Mouse (Mus musculus) MEL (cell line): ENCODE results near the gene Dgka. TPM values are rescaled to one million over a fixed set of nuclear protein-coding genes. Genes with fewer than 3 reads are reported as not detected.

Experiments
- DNase-seq: peaks from one replicate; pipeline ENCODE4 v3.0.0; 2011; ENCODE audit warnings: low read depth, low spot score
- H3K27ac ChIP-seq: 2 replicates; pipeline ENCODE4 v1.5.1; 2012; ENCODE audit warnings: low read depth, mild to moderate bottlenecking, control low read depth, low read length, moderate library complexity; ENCODE audit not compliant: control insufficient read depth
- H3K27me3 ChIP-seq, 2 experiments: fragments of 150-350 bp in 1 of 2; sonication (generic) in 1 of 2; 2 replicates each; pipeline ENCODE4 v1.6.1; 2012; ENCODE audit warnings: low read length in 2 of 2, mild to moderate bottlenecking in 2 of 2, improper control_type of control experiment in 1 of 2, moderate library complexity in 1 of 2; ENCODE audit not compliant: insufficient read depth in 2 of 2, control insufficient read depth in 1 of 2
- H3K36me3 ChIP-seq, 2 experiments: 2 replicates each; pipeline ENCODE4 v1.6.1; 2012 to 2014; ENCODE audit warnings: low read length in 2 of 2, improper control_type of control experiment in 1 of 2, inconsistent platforms in 1 of 2, mild to moderate bottlenecking in 1 of 2; ENCODE audit not compliant: insufficient read depth in 2 of 2, control insufficient read depth in 1 of 2
- H3K4me1 ChIP-seq, 2 experiments: fragments of 150-350 bp in 1 of 2; sonication (generic) in 1 of 2; 2 replicates each; pipeline ENCODE4 v1.6.1; 2012; ENCODE audit warnings: low read length in 2 of 2, improper control_type of control experiment in 1 of 2, mild to moderate bottlenecking in 1 of 2; ENCODE audit not compliant: insufficient read depth in 2 of 2, control insufficient read depth in 1 of 2
- H3K4me3 ChIP-seq, 2 experiments: fragments of 150-350 bp in 1 of 2; sonication (generic) in 1 of 2; 2 replicates each; pipeline ENCODE4 v1.5.1; 2012; ENCODE audit warnings: low read depth in 2 of 2, low read length in 2 of 2, mild to moderate bottlenecking in 2 of 2, moderate library complexity in 2 of 2, control low read depth in 1 of 2, improper control_type of control experiment in 1 of 2; ENCODE audit not compliant: control insufficient read depth in 1 of 2, insufficient read depth in 1 of 2
- H3K79me2 ChIP-seq: 2 replicates; pipeline ENCODE4 v1.6.1; 2012; ENCODE audit warnings: mild to moderate bottlenecking, low read length, moderate library complexity; ENCODE audit not compliant: control insufficient read depth, poor library complexity, insufficient read depth
- H3K9ac ChIP-seq: 2 replicates; pipeline ENCODE4 v1.6.1; 2012; ENCODE audit warnings: low read depth, mild to moderate bottlenecking, control low read depth, low read length, moderate library complexity; ENCODE audit not compliant: control insufficient read depth, poor library complexity, severe bottlenecking
- H3K9me3 ChIP-seq: fragments of 150-350 bp; sonication (generic); replicated peaks from 2 replicates; pipeline ENCODE4 v1.6.1; 2012; ENCODE audit warnings: mild to moderate bottlenecking, low read length, improper control_type of control experiment, moderate library complexity; ENCODE audit not compliant: insufficient read depth
- CHD2 ChIP-seq: IDR thresholded peaks from 2 replicates; pipeline ENCODE4 v1.6.1; 2011; ENCODE audit warnings: low read length, improper control_type of control experiment
- E2F4 ChIP-seq: IDR thresholded peaks from 2 replicates; pipeline ENCODE4 v1.6.1; 2011; ENCODE audit warnings: low read depth, low read length, improper control_type of control experiment, borderline replicate concordance
- ETS1 ChIP-seq: IDR thresholded peaks from 2 replicates; pipeline ENCODE4 v1.6.1; 2012; ENCODE audit warnings: low read depth, mild to moderate bottlenecking, inconsistent platforms, low read length, improper control_type of control experiment, moderate library complexity
- GATA1 ChIP-seq: IDR thresholded peaks from 2 replicates; pipeline ENCODE4 v1.6.1; 2011; ENCODE audit warnings: low read depth, low read length, improper control_type of control experiment
- HCFC1 ChIP-seq: IDR thresholded peaks from 2 replicates; pipeline ENCODE4 v1.6.1; 2012; ENCODE audit warnings: low read depth, mild to moderate bottlenecking, inconsistent platforms, low read length, improper control_type of control experiment, moderate library complexity
- JUND ChIP-seq: IDR thresholded peaks from 2 replicates; pipeline ENCODE4 v1.6.1; 2011; ENCODE audit warnings: low read depth, mild to moderate bottlenecking, improper control_type of control experiment, low read length
- MAX ChIP-seq: IDR thresholded peaks from 2 replicates; pipeline ENCODE4 v1.6.1; 2011; ENCODE audit warnings: low read length, improper control_type of control experiment
- MAZ ChIP-seq: IDR thresholded peaks from 2 replicates; pipeline ENCODE4 v1.6.1; 2012; ENCODE audit warnings: low read depth, mild to moderate bottlenecking, inconsistent platforms, low read length, improper control_type of control experiment
- MXI1 ChIP-seq: IDR thresholded peaks from 2 replicates; pipeline ENCODE4 v1.6.1; 2011; ENCODE audit warnings: mild to moderate bottlenecking, low read depth, low read length, improper control_type of control experiment
- MYC ChIP-seq: IDR thresholded peaks from 2 replicates; pipeline ENCODE4 v1.6.1; 2011; ENCODE audit warnings: low read depth, mild to moderate bottlenecking, low read length, improper control_type of control experiment, moderate library complexity
- NELFE ChIP-seq: IDR thresholded peaks from 2 replicates; pipeline ENCODE4 v1.6.1; 2011; ENCODE audit warnings: low read depth, low read length, improper control_type of control experiment
- NRF1 ChIP-seq: IDR thresholded peaks from 2 replicates; pipeline ENCODE4 v1.6.1; 2014; ENCODE audit warnings: low read depth, mild to moderate bottlenecking, inconsistent platforms, low read length, improper control_type of control experiment, moderate library complexity; ENCODE audit not compliant: poor library complexity, insufficient read depth, severe bottlenecking
- POLR2A ChIP-seq, 2 experiments: IDR thresholded peaks; 2 replicates each; pipeline ENCODE4 v1.6.1; 2011 to 2012; ENCODE audit warnings: low read length in 2 of 2, mild to moderate bottlenecking in 2 of 2, control low read depth in 1 of 2, improper control_type of control experiment in 1 of 2, low read depth in 1 of 2, moderate library complexity in 1 of 2; ENCODE audit not compliant: control insufficient read depth in 1 of 2, insufficient read depth in 1 of 2, poor library complexity in 1 of 2
- POLR2AphosphoS2 ChIP-seq: IDR thresholded peaks from 2 replicates; pipeline ENCODE4 v1.6.1; 2011; ENCODE audit warnings: low read length, improper control_type of control experiment
- RAD21 ChIP-seq: IDR thresholded peaks from 2 replicates; pipeline ENCODE4 v1.6.1; 2011; ENCODE audit warnings: mild to moderate bottlenecking, low read depth, low read length, improper control_type of control experiment
- SIN3A ChIP-seq: IDR thresholded peaks from 2 replicates; pipeline ENCODE4 v1.6.1; 2012; ENCODE audit warnings: low read length, improper control_type of control experiment, inconsistent platforms
- TBP ChIP-seq: IDR thresholded peaks from 2 replicates; pipeline ENCODE4 v1.8.0; 2011; ENCODE audit warnings: low read depth, low read length, improper control_type of control experiment
- TCF12 ChIP-seq: IDR thresholded peaks from 2 replicates; pipeline ENCODE4 v1.6.1; 2014; ENCODE audit warnings: low read depth, mild to moderate bottlenecking, inconsistent platforms, low read length, improper control_type of control experiment, moderate library complexity
- USF1 ChIP-seq: IDR thresholded peaks from 2 replicates; pipeline ENCODE4 v1.6.1; 2014; ENCODE audit warnings: low read depth, mild to moderate bottlenecking, inconsistent platforms, low read length, improper control_type of control experiment, moderate library complexity
- ZMIZ1 ChIP-seq: IDR thresholded peaks from 2 replicates; pipeline ENCODE4 v1.6.1; 2012; ENCODE audit warnings: low read depth, mild to moderate bottlenecking, inconsistent platforms, low read length, improper control_type of control experiment, moderate library complexity
- ZNF384 ChIP-seq: IDR thresholded peaks from 2 replicates; pipeline ENCODE4 v1.6.1; 2012; ENCODE audit warnings: low read depth, mild to moderate bottlenecking, inconsistent platforms, low read length, improper control_type of control experiment
- polyA plus RNA-seq, 2 experiments: library from polyadenylated mRNA; stranded (reverse) in 1 of 2; unstranded in 1 of 2; fragments of >175 nt in 1 of 2; fragments of >200 nt in 1 of 2; gene quantifications; 2 replicates each; pipeline versions ENCODE4 v1.2.1 to v1.2.4; 2012; ENCODE audit warnings: low replicate concordance in 2 of 2, low read depth in 1 of 2; ENCODE audit not compliant: insufficient read length in 2 of 2, insufficient read depth in 1 of 2, missing spikeins in 1 of 2
- total RNA-seq: library from RNA; depleted of rRNA; stranded (reverse); fragments of 300-350 nt; gene quantifications from 2 replicates; pipeline ENCODE4 v1.2.3, GENCODE M21; 2012

Gene Dgka
- total and polyA plus RNA-seq, 3 experiments = 0.69 to 3.5 TPM; not detected in 1

- H3K9me3 ChIP-seq = no peaks in the 10 kb centered on the region
These were observed 3.1 kb upstream of the Dgka start, which contains the start of gene Pym1 for GRCm38 (mm10) chr10:128747646-128748251. Gene Pym1 (plus strand): TSS chr10:128747889.

DNA sequence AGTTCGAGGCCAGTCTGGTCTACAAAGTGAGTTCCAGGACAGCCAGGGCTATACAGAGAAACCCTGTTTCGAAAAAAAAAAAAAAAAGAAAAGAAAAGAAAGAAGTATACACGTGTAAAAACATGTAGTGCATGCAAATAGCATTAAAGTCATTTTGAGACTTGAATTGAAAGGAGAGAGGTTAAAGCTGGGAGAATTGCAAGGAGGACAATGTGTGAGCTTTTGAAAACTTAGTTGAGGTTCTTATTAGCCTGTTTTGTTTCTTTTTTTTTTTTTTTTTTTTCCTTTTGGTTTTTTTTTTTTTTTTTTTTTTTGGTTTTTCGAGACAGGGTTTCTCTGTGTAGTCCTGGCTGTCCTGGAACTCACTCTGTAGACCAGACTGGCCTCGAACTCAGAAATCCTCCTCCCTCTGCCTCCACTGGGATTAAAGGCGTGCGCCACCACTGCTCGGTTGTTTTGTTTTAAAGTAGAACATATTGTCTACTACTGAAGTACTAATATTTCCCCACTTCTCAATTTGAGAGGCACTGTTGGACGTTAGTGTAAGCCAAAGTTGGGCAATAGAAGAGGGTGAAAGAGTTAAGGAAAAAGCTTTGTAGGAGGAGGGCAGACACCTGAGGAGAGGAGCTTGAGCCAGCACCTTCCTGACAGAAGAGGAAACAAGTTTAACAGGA, 2.5 kb upstream of the Dgka start:
- H3K9ac ChIP-seq = peak overlapping the region; percentile 97
- peak overlapping the region; percentile 96 to 97 for H3K4me3 ChIP-seq
- H3K27ac ChIP-seq = peak overlapping the region; percentile 98
- no peaks in the 10 kb centered on the region for H3K9me3 ChIP-seq
- H3K79me2 ChIP-seq = peaks cover 37% of the 10 kb centered on the region
- H3K36me3 ChIP-seq = peaks cover 0 to 26% of the 10 kb centered on the region in 2 experiments; a peak in 2 of 4 replicates
- no peak for DNase-seq
- H3K27me3 ChIP-seq = no peaks in the 10 kb centered on the region
- H3K4me1 ChIP-seq = peaks cover 2 to 27% of the 10 kb centered on the region in 2 experiments
- TF ChIP-seq NELFE (no peak), SIN3A (0 out of 2 replicates have a peak, but pooled peaks have one; percentile 15), ZNF384 (peak; percentile 67), MYC (0 out of 2 replicates have a peak, but pooled peaks have one; percentile 20), ETS1 (no peak)

More at GRCm38 (mm10) chr10:128747646-128748251, 3.1 kb upstream of the Dgka start, which contains the start of gene Pym1:
- Histone ChIP-seq H3K79me2 (peaks cover 43% of the 10 kb centered on the region), H3K36me3 (peaks cover 0 to 22% of the 10 kb centered on the region in 2 experiments; a peak in 2 of 4 replicates), H3K27ac (peak within 1 kb of the TSS; percentile 98), H3K9ac (peak within 1 kb of the TSS; percentile 97), H3K4me1 (peaks cover 2 to 25% of the 10 kb centered on the region in 2 experiments), H3K4me3 (peak within 1 kb of the TSS; percentile 96 to 97), H3K27me3 (no peaks in the 10 kb centered on the region)
- peak; percentile 93 for DNase-seq
- no peak for TF ChIP-seq CHD2
- TF ChIP-seq JUND = peak; percentile 8; the same call in 1 of the 2 replicates
- TF ChIP-seq ZNF384 = 0 out of 2 replicates have a peak, but pooled peaks have one; percentile 2
- TF ChIP-seq NELFE = peak; percentile 72; the same call in 1 of the 2 replicates
- TF ChIP-seq ZMIZ1 = peak; percentile 36
- 0 out of 2 replicates have a peak, but pooled peaks have one; percentile 29 for TF ChIP-seq MXI1
- TF ChIP-seq E2F4 = 0 out of 2 replicates have a peak, but pooled peaks have one; percentile 6
- 0 out of 2 replicates have a peak, but pooled peaks have one; percentile 3 for TF ChIP-seq MAZ
- TF ChIP-seq MYC = 0 out of 2 replicates have a peak, but pooled peaks have one; percentile 11
- TF ChIP-seq GATA1 = no peak
- TF ChIP-seq USF1 = no peak
- TF ChIP-seq NRF1 = peak; percentile 47; the same call in 1 of the 2 replicates
- 0 out of 2 replicates have a peak, but pooled peaks have one; percentile 15 for TF ChIP-seq MAX
- TF ChIP-seq TBP = peak; percentile 81
- TF ChIP-seq POLR2A (IDR thresholded peaks at IDR 0.05; ENCODE audit: control insufficient read depth in 1 of 2, insufficient read depth in 1 of 2, low read depth in 1 of 2, low read length in 2 of 2, poor library complexity in 1 of 2) = peak; percentile 67 to 69
- TF ChIP-seq HCFC1 = 0 out of 2 replicates have a peak, but pooled peaks have one; percentile 54
- TF ChIP-seq RAD21 = no peak
- peak; percentile 25; the same call in 1 of the 2 replicates for TF ChIP-seq TCF12
- peak; percentile 69; the same call in 1 of the 2 replicates for TF ChIP-seq POLR2AphosphoS2
- TF ChIP-seq, all 39 proteins: peak for 15
